ENCODE assay signal across 13 mouse cellular contexts in genomic region chr10:69192266-69192665, GRCm38 (mm10).
"Had no signal": no experiment of that assay in that cellular context is flagged by ENCODE, and none has a peak within 500 bp of the region (broad histone marks: within the 10 kb centered on the region; RNA-seq: fewer than 3 reads in every experiment).

No protein-coding gene starts in this region.

- H3K9ac ChIP-seq: limb, embryonic 12.5 days; liver, embryonic 12.5 days; lung, embryonic 15.5 days; midbrain, embryonic 13.5 days; stomach, embryonic 15.5 days had no signal

- H3K4me1 ChIP-seq: limb, embryonic 12.5 days; liver, embryonic 12.5 days; lung, embryonic 15.5 days; midbrain, embryonic 13.5 days; stomach, embryonic 15.5 days had no signal

- ATAC-seq: liver, embryonic 12.5 days; midbrain, embryonic 13.5 days had no signal

- H3K36me3 ChIP-seq: limb, embryonic 12.5 days; liver, embryonic 12.5 days; lung, embryonic 15.5 days; midbrain, embryonic 13.5 days; stomach, embryonic 15.5 days had no signal

- DNase-seq: kidney, adult 8-10 months; kidney, postnatal 36 days; layer of hippocampus, adult 9-11 months; layer of hippocampus, postnatal 36 days; lung, postnatal 36 days; right cerebral cortex, postnatal 14 days; thymus, adult 2 months; thymus, postnatal 25 days had no signal

- H3K27ac ChIP-seq: limb, embryonic 12.5 days; liver, embryonic 12.5 days; lung, embryonic 15.5 days; midbrain, embryonic 13.5 days; stomach, embryonic 15.5 days had no signal

- H3K4me3 ChIP-seq: limb, embryonic 12.5 days; liver, embryonic 12.5 days; lung, embryonic 15.5 days; midbrain, embryonic 13.5 days; stomach, embryonic 15.5 days had no signal

- H3K4me2 ChIP-seq: limb, embryonic 12.5 days; liver, embryonic 12.5 days; lung, embryonic 15.5 days; midbrain, embryonic 13.5 days; stomach, embryonic 15.5 days had no signal

- H3K9me3 ChIP-seq: limb, embryonic 12.5 days; liver, embryonic 12.5 days; lung, embryonic 15.5 days; midbrain, embryonic 13.5 days; stomach, embryonic 15.5 days had no signal

- H3K27me3 ChIP-seq: limb, embryonic 12.5 days; liver, embryonic 12.5 days; lung, embryonic 15.5 days; midbrain, embryonic 13.5 days; stomach, embryonic 15.5 days had no signal
